Comparison of ENCODE assay signal across 7 mouse cellular contexts in the genomic region with DNA sequence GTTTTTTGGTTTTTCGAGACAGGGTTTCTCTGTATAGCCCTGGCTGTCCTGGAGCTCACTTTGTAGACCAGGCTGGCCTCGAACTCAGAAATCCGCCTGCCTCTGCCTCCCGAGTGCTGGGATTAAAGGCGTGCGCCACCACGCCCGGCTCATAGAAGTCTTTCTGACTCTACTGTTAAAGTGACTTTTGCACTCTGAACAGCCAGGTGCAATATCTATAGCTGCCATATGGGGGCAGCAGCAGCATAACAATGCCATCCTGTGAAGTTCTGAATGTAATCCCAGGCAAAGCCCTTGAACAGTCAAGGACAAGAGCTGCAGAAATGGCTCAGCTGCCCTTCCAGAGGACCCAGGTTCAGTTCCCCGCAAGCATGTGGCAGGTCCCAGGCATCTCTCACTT. TPM values are rescaled to one million over a fixed set of nuclear protein-coding genes. Genes with fewer than 3 reads are reported as not detected.
DNase-seq lines count a peak whose midpoint lies in the region; ATAC-seq and TF ChIP-seq lines count a peak whose summit lies in the region.
"Not testable (repeated sequence)": the region's sequence is repeated elsewhere in the genome, so short reads cannot be mapped to it uniquely, and the experiment has no call there.

No protein-coding gene starts in this region.

- not testable (repeated sequence) for H3K27ac ChIP-seq in intestine, embryonic 14.5 days (ENCODE audit: low read depth); midbrain, embryonic 10.5 days (replicated peaks); small intestine, adult 2 months (ENCODE audit: insufficient read depth, low read depth, low read length)

- intact Hi-C loops in left cerebral cortex, postnatal 10 days (cut with DNase I): not testable (repeated sequence)

- H3K9me3 ChIP-seq in intestine, embryonic 14.5 days (ENCODE audit: control insufficient read depth, low read length); midbrain, embryonic 10.5 days (replicated peaks): not testable (repeated sequence)

- peak; percentile 52; the same call in 1 of the 2 replicates for TF ChIP-seq CTCF in small intestine, adult 2 months (IDR thresholded peaks at IDR 0.05; ENCODE audit: extremely low read depth, insufficient read length, insufficient replicate concordance, low read depth, low read length)

- not testable (repeated sequence) for H3K4me2 ChIP-seq in intestine, embryonic 14.5 days (ENCODE audit: low read length)

- 37% methylated on average over 7 of the region's 9 CpGs for WGBS in intestine, embryonic 14.5 days
- WGBS in midbrain, embryonic 10.5 days: 42% methylated on average over 8 of the region's 9 CpGs
- WGBS in small intestine, adult 2 months: 13% methylated on average over 9 of the region's 9 CpGs

- not testable (repeated sequence) for H3K9ac ChIP-seq in intestine, embryonic 14.5 days (ENCODE audit: low read length)

- H3K36me3 ChIP-seq in intestine, embryonic 14.5 days (ENCODE audit: control insufficient read depth, insufficient read depth, low read length); midbrain, embryonic 10.5 days; small intestine, adult 2 months (ENCODE audit: control insufficient read depth, insufficient read depth, low read length): not testable (repeated sequence)

- not testable (repeated sequence) for H3K4me1 ChIP-seq in intestine, embryonic 14.5 days (replicated peaks; ENCODE audit: control insufficient read depth, insufficient read depth, low read length); small intestine, adult 2 months (ENCODE audit: control insufficient read depth, insufficient read depth, insufficient read length, low read length)
- H3K4me1 ChIP-seq in midbrain, embryonic 10.5 days: peaks cover 18% of the 10 kb centered on the region

- peak; percentile 68; the same call in 1 of the 2 replicates for ATAC-seq in intestine, embryonic 14.5 days (replicated peaks; ENCODE audit: low FRiP score, low TSS enrichment, low read depth)

- H3K4me3 ChIP-seq in intestine, embryonic 14.5 days (ENCODE audit: low read depth, low read length); midbrain, embryonic 10.5 days; small intestine, adult 2 months (ENCODE audit: low read depth, low read length): not testable (repeated sequence)

- TF ChIP-seq POLR2A in small intestine, adult 2 months (IDR thresholded peaks at IDR 0.05; ENCODE audit: low read depth, low read length): not testable (repeated sequence)

- not testable (repeated sequence) for H3K27me3 ChIP-seq in intestine, embryonic 14.5 days (replicated peaks; ENCODE audit: control insufficient read depth, insufficient read depth, low read length); small intestine, adult 2 months (ENCODE audit: control insufficient read depth, insufficient read depth, low read length)
- H3K27me3 ChIP-seq in midbrain, embryonic 10.5 days (ENCODE audit: low read depth, poor library complexity, severe bottlenecking): peaks cover 26% of the 10 kb centered on the region

- DNase-seq in adrenal gland, adult 2 months: peak; percentile 86
- DNase-seq in embryo, embryonic 10.5 days (ENCODE audit: low spot score): peak; percentile 91
- DNase-seq in gastrocnemius, postnatal 4 days (ENCODE audit: low spot score in 2 of 2): peak; percentile 56 to 75
- DNase-seq in intestine, embryonic 14.5 days (ENCODE audit: low spot score): peak; percentile 91
- DNase-seq in left cerebral cortex, postnatal 10 days (ENCODE audit: extremely low spot score in 1 of 2, low spot score in 2 of 2): peak; percentile 52 to 73
- peak; percentile 77 for DNase-seq in midbrain, embryonic 10.5 days (ENCODE audit: low spot score)

RNA-seq across cellular contexts. Expression of a gene that starts 6.7 kb away (rescaled TPM):
- 1 to 10 TPM; 3.7 TPM for total RNA-seq in adrenal gland, adult 2 months (2021)
- not detected in 2 replicates for polyA plus RNA-seq in adrenal gland, adult 2 months (2012; rRNA removed)
- 100 to 1,000 TPM; 201 to 279 TPM for total RNA-seq in gastrocnemius, postnatal 4 days (2021)
- polyA plus RNA-seq in intestine, embryonic 14.5 days (2014; fragmentation: Nextera tagmentation; extraction: Ambion mirVana): 26.8 and 29.4 TPM in 2 replicates
- total RNA-seq in left cerebral cortex, postnatal 10 days (2021): 1 to 10 TPM; 2.8 to 3.8 TPM
- polyA plus RNA-seq in midbrain, embryonic 10.5 days (2016; fragmentation: Nextera tagmentation; extraction: Ambion mirVana): 3.0 and 4.5 TPM in 2 replicates
- 0.05 TPM in 1 of 2 replicates, not detected in the other for polyA plus RNA-seq in small intestine, adult 2 months (2012; rRNA removed)

RNA-seq across cellular contexts. Expression of a gene that starts 49.2 kb away (rescaled TPM):
- 100 to 1,000 TPM; 118 to 137 TPM for total RNA-seq in adrenal gland, adult 2 months (2021)
- 71.8 and 97.5 TPM in 2 replicates for polyA plus RNA-seq in adrenal gland, adult 2 months (2012; rRNA removed)
- total RNA-seq in gastrocnemius, postnatal 4 days (2021): 100 to 1,000 TPM; 105 to 116 TPM
- 228 and 242 TPM in 2 replicates for polyA plus RNA-seq in intestine, embryonic 14.5 days (2014; fragmentation: Nextera tagmentation; extraction: Ambion mirVana)
- 100 to 1,000 TPM; 125 to 129 TPM for total RNA-seq in left cerebral cortex, postnatal 10 days (2021)
- 411 and 422 TPM in 2 replicates for polyA plus RNA-seq in midbrain, embryonic 10.5 days (2016; fragmentation: Nextera tagmentation; extraction: Ambion mirVana)
- 9.3 and 18.4 TPM in 2 replicates for polyA plus RNA-seq in small intestine, adult 2 months (2012; rRNA removed)

RNA-seq across cellular contexts. Expression of a gene that starts 49.3 kb away (rescaled TPM):
- 10 to 100 TPM; 44.1 to 63.9 TPM for total RNA-seq in adrenal gland, adult 2 months (2021)
- 4.1 and 4.4 TPM in 2 replicates for polyA plus RNA-seq in adrenal gland, adult 2 months (2012; rRNA removed)
- 10 to 100 TPM; 65.3 to 87.7 TPM for total RNA-seq in gastrocnemius, postnatal 4 days (2021)
- 24.1 and 25.9 TPM in 2 replicates for polyA plus RNA-seq in intestine, embryonic 14.5 days (2014; fragmentation: Nextera tagmentation; extraction: Ambion mirVana)
- total RNA-seq in left cerebral cortex, postnatal 10 days (2021): 10 to 100 TPM; 47.4 to 51.2 TPM
- 20.1 and 22.6 TPM in 2 replicates for polyA plus RNA-seq in midbrain, embryonic 10.5 days (2016; fragmentation: Nextera tagmentation; extraction: Ambion mirVana)
- 0.48 and 1.4 TPM in 2 replicates for polyA plus RNA-seq in small intestine, adult 2 months (2012; rRNA removed)
